Mouse (Mus musculus) neutrophil, adult 5-6 weeks (primary cell): Measurements from ENCODE around the gene Peli1. TPM values are rescaled to one million over a fixed set of nuclear protein-coding genes. Genes with fewer than 3 reads are reported as not detected.
"Not testable (repeated sequence)": the region's sequence is repeated elsewhere in the genome, so short reads cannot be mapped to it uniquely, and the experiment has no call there.

Source experiments
- ATAC-seq: fragments of 151-379, 151-347 bp; 2 replicates; pipeline ENCODE4 v1.8.0; 2017; ENCODE audit warnings: mild to moderate bottlenecking, moderate TSS enrichment; ENCODE audit not compliant: insufficient number of reproducible peaks, poor library complexity, low FRiP score, severe bottlenecking; ENCODE audit errors: extremely low read depth
- total RNA-seq: library from RNA; stranded (forward); fragments of 200-1000 nt; gene quantifications from 2 replicates; pipeline ENCODE4 v1.2.3, GENCODE M21; 2017

Peli1 gene
- total RNA-seq, 1 experiment from 2014 or later, result 152 TPM

DNA sequence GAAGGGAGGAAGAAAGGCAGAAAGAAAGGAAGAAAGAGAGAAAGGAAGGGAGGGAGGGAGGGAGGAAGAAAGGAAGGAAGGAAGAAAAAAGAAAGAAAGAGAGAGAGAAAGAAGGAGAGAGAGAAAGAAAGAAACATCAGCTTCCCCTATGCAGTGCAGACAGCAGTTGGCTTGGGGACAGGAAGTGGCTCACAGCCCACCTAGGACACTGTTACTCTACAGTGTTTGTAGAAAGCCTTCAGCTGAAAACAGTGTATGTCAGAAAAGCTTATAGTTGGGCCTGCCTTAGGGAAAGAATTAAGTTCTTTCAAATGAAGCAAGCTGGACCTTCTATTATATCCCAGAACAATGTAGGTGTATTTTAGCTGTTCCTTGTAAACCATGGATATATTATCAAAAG is 85.4 kb downstream of the Peli1 start:
- no peak for ATAC-seq

DNA sequence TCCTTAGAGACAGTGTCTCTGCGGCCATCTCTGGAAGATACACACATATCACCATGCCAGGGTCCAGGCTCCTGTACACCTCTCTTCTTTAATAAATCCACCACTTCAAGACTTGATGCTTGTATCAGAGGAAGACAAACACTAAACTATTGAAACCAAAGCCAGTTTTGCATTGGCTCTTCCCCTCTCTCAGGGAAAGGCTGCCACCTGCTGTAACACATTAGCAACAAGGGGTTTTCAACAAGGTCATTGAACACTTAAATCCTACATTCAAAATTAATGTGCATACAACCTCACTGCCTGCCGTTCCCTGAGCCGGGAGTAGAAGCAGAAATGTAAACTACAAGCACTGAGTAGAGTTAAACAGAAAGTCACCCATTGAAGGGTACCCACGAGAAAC is 87.3 kb downstream of the Peli1 start:
- ATAC-seq, result peak; percentile 67; the same call in 1 of the 2 replicates

DNA sequence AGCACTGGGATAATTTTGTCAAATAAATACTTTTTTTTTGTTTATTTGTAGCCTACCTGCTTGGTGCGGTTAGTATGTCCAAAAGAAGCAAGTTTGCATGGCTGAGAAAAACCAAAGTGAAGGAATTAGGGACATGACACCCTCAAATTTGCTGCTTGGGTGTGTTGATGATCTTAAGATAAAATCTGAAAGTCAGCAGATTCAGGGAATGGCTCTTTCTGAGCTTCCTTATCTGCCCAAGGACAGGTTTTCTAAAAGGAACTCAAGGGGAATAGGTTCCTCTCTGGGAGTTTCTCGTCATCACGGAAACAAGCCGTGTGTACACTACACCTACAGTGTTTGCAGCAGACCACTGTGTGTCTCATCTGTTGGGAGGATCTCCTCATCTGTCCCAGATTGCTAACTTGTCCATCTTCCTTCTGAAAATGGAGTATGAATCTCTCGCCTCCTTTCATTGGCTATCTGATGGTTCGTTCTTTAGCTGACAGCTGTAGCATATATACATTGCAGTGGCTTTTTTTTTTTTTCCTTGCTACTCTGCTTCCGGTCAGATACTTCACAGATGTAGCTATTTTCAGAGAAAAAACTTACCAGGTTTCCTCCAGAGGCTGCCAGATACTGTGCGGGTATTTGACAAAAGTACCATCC is 88.0 kb downstream of the Peli1 start:
- ATAC-seq, result no peak

DNA sequence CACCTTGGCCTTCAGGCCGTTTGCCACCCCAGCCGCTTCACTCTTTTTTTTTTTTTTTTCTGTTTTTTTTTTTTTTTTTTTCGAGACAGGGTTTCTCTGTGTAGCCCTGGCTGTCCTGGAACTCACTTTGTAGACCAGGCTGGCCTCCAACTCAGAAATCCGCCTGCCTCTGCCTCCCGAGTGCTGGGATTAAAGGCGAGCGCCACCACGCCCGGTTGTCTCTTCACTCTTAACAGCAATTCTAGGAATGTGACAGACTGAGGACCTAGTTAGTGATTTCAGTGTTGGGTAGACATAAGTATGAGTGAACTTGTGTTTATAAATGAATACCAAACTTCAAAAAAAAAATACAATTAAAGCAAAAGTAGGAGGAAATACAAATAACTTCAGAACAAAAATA is 88.8 kb downstream of the Peli1 start:
- not testable (repeated sequence) for ATAC-seq

DNA sequence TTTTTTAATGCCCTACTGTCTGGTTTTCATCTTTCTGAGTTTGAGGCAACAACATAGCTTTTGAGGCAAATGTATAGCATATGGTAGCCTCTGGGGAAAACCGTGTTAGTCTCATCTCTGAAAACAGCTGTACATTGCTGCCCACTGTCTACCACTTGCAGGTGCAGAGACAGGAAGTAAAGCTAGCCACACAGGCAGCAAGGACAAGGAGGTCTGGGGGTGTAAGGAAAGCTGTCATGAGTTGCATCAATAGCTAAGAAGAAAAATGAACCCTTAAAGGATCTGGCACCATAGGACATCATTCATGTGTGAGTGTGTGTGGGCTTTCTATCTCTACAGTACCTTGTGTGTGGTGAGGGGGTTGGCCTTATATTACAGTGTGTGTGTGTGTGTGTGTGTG is 89.6 kb downstream of the Peli1 start:
- peak; percentile 79 for ATAC-seq

DNA sequence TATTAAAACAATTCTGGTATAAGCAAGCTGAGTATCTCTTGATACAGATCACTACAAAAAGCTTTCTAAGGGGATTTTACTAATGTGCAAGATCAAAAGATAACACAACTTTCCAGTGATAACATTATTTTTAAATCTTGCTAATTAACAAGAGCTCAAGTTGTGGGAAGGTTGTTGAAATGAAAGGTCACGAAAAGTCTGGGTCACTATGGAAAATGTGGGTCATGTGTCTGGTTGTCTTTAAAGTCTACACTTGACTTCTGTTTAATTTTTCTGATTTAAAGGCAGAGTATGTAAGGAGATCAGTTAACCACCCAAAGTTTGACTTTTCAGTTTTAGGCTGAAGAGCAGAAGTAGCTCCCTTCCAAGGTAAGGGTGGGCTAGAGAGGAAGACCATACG is 90.5 kb downstream of the Peli1 start:
- ATAC-seq, result no peak

DNA sequence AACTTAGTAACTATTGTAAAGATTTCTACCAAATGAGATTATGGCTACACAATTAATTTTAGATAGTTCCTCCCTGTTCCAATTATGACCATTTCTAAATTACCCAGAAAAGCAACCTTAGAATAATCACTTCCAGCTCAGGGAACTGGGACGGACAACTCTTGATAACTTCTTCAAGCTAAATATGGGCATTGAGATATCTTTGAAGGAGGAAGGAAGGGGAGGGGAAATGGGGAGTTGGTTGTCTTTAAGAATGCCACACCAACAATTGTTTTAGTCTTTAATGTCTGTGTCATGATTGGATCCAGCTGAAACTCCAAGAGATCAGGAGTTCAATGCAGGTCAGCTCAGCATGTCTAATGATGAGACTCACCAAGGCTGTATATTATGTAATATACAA is 91.6 kb downstream of the Peli1 start:
- ATAC-seq, result no peak

DNA sequence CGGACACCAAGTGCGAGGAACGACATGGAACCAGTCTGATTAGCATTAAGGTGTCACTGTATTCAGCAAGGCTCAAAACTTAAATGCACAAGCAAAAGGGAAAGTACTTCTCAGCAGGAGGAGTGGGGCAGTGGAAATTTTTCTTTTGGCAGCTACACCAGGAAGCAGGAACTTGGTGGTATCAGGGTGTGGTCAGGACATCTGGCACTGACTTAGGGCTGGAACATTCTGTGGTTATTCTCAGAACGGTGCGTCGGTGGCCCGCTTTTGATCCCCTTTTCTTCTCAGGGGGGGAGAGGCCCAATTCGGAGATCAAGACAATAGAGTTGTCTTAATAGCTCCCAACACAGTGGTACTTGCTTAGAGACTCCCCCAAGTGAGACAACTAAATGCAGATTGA is 100.7 kb downstream of the Peli1 start:
- not testable (repeated sequence) for ATAC-seq

DNA sequence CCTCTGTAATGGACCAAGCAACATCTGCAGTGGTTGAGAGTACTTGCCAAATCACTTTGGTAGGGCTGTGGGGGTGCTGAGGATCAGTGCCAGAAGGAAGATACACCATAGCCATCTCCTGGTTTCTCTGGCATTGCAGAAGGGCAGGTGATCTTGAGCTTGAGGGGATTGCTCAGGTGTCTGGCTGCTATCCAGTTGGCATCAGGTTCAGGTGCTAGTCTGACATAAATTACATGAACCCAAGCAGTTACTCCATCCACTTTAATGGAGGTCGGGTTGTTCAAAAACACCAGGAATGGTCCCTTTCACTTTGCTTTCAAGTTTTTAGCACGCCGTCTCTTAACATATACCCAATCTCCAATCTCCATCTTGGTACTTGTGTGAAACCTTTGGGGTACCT is 103.8 kb downstream of the Peli1 start:
- ATAC-seq, result no peak

Other genes starting within 250 kb of the Peli1 start
- 170 and 182 TPM in 2 replicates for gene Vps54, start 148.0 kb downstream of the Peli1 start, total RNA-seq